Mouse (Mus musculus): ENCODE data around the gene Romo1. TPM values are rescaled to one million over a fixed set of nuclear protein-coding genes. Genes with fewer than 3 reads are reported as not detected.
"Not testable (repeated sequence)": the region's sequence is repeated elsewhere in the genome, so short reads cannot be mapped to it uniquely, and the experiment has no call there.

The Romo1 gene
- polyA plus RNA-seq (2015; fragmentation: Nextera tagmentation; extraction: Ambion mirVana), result 338 and 361 TPM in 2 replicates

GRCm38 (mm10) chr2:156143953-156144724 lies at the start of gene Romo1, which contains the start of gene Nfs1:
Gene Romo1, plus strand, starts transcription at chr2:156144039.
Gene Nfs1, minus strand, starts transcription at chr2:156144186.
- Histone ChIP-seq H3K36me3 (ENCODE audit: control insufficient read depth, insufficient read depth) (peaks cover 9% of the 10 kb centered on the region), H3K4me3 (ENCODE audit: low read length) (peak within 1 kb of the TSS; percentile 87), H3K27me3 (ENCODE audit: control insufficient read depth, insufficient read depth, low read length) (no peaks in the 10 kb centered on the region), H3K9me3 (replicated peaks; ENCODE audit: control insufficient read depth, low read length) (no peaks in the 10 kb centered on the region), H3K27ac (ENCODE audit: low read length) (peak within 1 kb of the TSS; percentile 96), H3K4me1 (ENCODE audit: control insufficient read depth, insufficient read depth, low read length) (peaks cover 9% of the 10 kb centered on the region; the same call in 1 of the 2 replicates), H3K9ac (ENCODE audit: low read length) (peak within 1 kb of the TSS; percentile 94), H3K4me2 (ENCODE audit: low read depth, low read length) (peak within 1 kb of the TSS; percentile 73)
- under 1% methylated on average over 70 of the region's 70 CpGs for WGBS
- ATAC-seq (replicated peaks; ENCODE audit: extremely low read depth, insufficient read depth, low FRiP score), result peak; percentile 96

- Histone ChIP-seq H3K9ac (ENCODE audit: low read length) (peak overlapping the region; percentile 98), H3K9me3 (replicated peaks; ENCODE audit: control insufficient read depth, low read length) (no peaks in the 10 kb centered on the region), H3K4me1 (ENCODE audit: control insufficient read depth, insufficient read depth, low read length) (peaks cover 13% of the 10 kb centered on the region), H3K36me3 (ENCODE audit: control insufficient read depth, insufficient read depth) (no peaks in the 10 kb centered on the region), H3K4me3 (ENCODE audit: low read length) (peak overlapping the region; percentile 96), H3K4me2 (ENCODE audit: low read depth, low read length) (peak overlapping the region; percentile 71), H3K27ac (ENCODE audit: low read length) (peak overlapping the region; percentile 93), H3K27me3 (ENCODE audit: control insufficient read depth, insufficient read depth, low read length) (no peaks in the 10 kb centered on the region)
- under 1% methylated on average over 16 of the region's 16 CpGs for WGBS
- ATAC-seq (replicated peaks; ENCODE audit: extremely low read depth, insufficient read depth, low FRiP score), result peak; percentile 59
These were observed 33.0 kb upstream of the Romo1 start for GRCm38 (mm10) chr2:156110627-156111357.

DNA sequence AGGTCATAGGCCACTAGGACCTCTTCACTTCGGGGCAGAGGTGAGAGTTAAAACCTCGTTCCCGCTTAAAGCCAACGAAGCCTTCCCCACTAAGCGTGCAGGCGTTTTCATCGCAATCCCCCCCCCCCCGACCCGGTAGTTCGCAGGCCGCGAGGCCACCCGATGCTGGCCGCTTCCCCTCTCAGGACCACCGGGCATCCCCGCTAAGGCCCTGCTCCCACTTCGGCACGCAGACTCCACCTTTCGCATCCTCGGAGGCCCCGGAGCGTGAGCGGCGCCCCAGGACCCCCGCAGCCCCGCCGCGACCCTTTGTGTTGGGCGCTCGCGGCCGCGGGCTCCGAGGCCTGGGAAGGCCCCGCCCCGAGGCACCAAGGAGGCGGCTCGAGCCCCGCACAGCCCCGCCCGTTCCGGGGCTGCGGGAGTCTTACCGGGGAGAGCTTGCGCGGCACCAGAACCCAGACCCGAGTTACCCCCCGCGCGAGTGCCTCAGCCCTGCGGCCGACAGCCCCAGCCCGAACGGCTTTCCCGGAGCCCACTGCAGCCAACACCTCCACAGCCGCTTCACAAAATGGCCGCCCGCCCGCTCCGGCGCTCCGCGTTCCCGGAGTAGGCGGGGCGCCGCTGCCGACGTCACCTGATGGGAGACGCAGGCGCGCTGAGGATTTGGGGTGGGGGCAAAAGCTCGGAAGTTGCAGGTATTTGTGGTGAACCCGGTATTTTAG lies 32.3 kb upstream of the Romo1 start, which contains the start of the genes Cpne1 and Rbm12:
Cpne1 (minus strand) TSS at position 608 of the 722 bp plus-strand sequence.
Rbm12 (minus strand) TSS at position 621 of the 722 bp plus-strand sequence.
- peak within 1 kb of the TSS; percentile 96 for H3K4me3 ChIP-seq (ENCODE audit: low read length)
- H3K27ac ChIP-seq (ENCODE audit: low read length), result peak within 1 kb of the TSS; percentile 93
- no peaks in the 10 kb centered on the region for H3K27me3 ChIP-seq (ENCODE audit: control insufficient read depth, insufficient read depth, low read length)
- H3K9me3 ChIP-seq (replicated peaks; ENCODE audit: control insufficient read depth, low read length), result no peaks in the 10 kb centered on the region
- H3K36me3 ChIP-seq (ENCODE audit: control insufficient read depth, insufficient read depth), result no peaks in the 10 kb centered on the region
- H3K4me1 ChIP-seq (ENCODE audit: control insufficient read depth, insufficient read depth, low read length), result peaks cover 13% of the 10 kb centered on the region
- peak within 1 kb of the TSS; percentile 71 for H3K4me2 ChIP-seq (ENCODE audit: low read depth, low read length)
- H3K9ac ChIP-seq (ENCODE audit: low read length), result peak within 1 kb of the TSS; percentile 98
- ATAC-seq (replicated peaks; ENCODE audit: extremely low read depth, insufficient read depth, low FRiP score), result peak; percentile 92
- under 1% methylated on average over 70 of the region's 74 CpGs for WGBS

GRCm38 (mm10) chr2:156112080-156112423 lies 31.8 kb upstream of the Romo1 start:
- WGBS, result 25% methylated on average over 5 of the region's 5 CpGs
- H3K36me3 ChIP-seq (ENCODE audit: control insufficient read depth, insufficient read depth); H3K27me3 ChIP-seq (ENCODE audit: control insufficient read depth, insufficient read depth, low read length); H3K9me3 ChIP-seq (replicated peaks; ENCODE audit: control insufficient read depth, low read length); ATAC-seq (replicated peaks; ENCODE audit: extremely low read depth, insufficient read depth, low FRiP score): not testable (repeated sequence)
- H3K4me2 ChIP-seq (ENCODE audit: low read depth, low read length), result peak overlapping the region; percentile 64
- H3K4me3 ChIP-seq (ENCODE audit: low read length), result peak overlapping the region; percentile 96
- H3K4me1 ChIP-seq (ENCODE audit: control insufficient read depth, insufficient read depth, low read length), result peaks cover 13% of the 10 kb centered on the region
- H3K27ac ChIP-seq (ENCODE audit: low read length), result peak overlapping the region; percentile 93
- peak overlapping the region; percentile 98 for H3K9ac ChIP-seq (ENCODE audit: low read length)

DNA sequence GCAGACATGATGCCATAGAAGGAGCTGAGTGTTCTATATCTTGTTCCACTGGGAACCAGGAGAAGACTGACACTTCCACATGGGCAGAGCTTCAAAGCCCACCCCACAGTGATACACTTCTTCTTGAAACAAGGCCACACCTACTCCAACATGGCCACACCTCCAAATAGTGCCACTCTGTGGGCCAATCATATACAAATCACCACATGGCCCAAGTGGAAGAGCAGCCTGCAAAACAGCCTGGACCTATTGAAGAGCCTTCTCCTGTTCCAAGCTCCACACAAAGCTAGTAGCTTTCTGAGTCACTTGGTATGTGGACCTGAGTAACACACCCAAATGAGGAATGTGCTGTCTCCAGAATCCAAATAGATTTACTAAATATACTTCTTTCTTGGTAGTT lies 24.3 kb upstream of the Romo1 start:
- Histone ChIP-seq H3K4me1 (ENCODE audit: control insufficient read depth, insufficient read depth, low read length) (no peaks in the 10 kb centered on the region), H3K36me3 (ENCODE audit: control insufficient read depth, insufficient read depth) (peaks cover 8% of the 10 kb centered on the region; the same call in 1 of the 2 replicates), H3K4me2 (ENCODE audit: low read depth, low read length) (no peak overlapping the region), H3K4me3 (ENCODE audit: low read length) (no peak overlapping the region), H3K27ac (ENCODE audit: low read length) (no peak overlapping the region), H3K9ac (ENCODE audit: low read length) (no peak overlapping the region), H3K9me3 (replicated peaks; ENCODE audit: control insufficient read depth, low read length) (peaks cover 3% of the 10 kb centered on the region), H3K27me3 (ENCODE audit: control insufficient read depth, insufficient read depth, low read length) (no peaks in the 10 kb centered on the region)
- ATAC-seq (replicated peaks; ENCODE audit: extremely low read depth, insufficient read depth, low FRiP score), result no peak

DNA sequence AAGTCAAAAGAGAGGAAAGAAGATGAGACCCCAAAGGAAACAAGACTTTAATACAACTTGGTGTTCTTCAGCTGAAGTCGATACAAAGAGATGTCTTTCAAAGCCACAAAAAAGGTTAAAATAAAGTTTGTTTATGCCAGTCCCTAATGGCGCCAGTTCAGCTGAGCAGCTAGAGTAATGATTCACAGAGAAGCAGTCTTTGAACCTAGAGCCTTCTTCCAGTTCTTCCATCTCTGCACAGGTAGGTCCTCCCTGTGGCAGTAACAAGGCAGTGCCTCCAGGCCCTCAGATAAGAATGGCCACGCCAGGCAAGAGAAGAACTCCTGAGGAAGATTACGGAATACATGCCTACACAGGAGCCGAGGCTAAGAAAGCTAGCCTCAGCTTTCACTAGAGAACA lies 20.1 kb upstream of the Romo1 start:
- Histone ChIP-seq H3K9me3 (replicated peaks; ENCODE audit: control insufficient read depth, low read length) (peaks cover 3% of the 10 kb centered on the region), H3K9ac (ENCODE audit: low read length) (no peak overlapping the region), H3K27me3 (ENCODE audit: control insufficient read depth, insufficient read depth, low read length) (no peaks in the 10 kb centered on the region), H3K36me3 (ENCODE audit: control insufficient read depth, insufficient read depth) (peaks cover 11% of the 10 kb centered on the region; the same call in 1 of the 2 replicates), H3K27ac (ENCODE audit: low read length) (no peak overlapping the region), H3K4me2 (ENCODE audit: low read depth, low read length) (no peak overlapping the region), H3K4me3 (ENCODE audit: low read length) (no peak overlapping the region), H3K4me1 (ENCODE audit: control insufficient read depth, insufficient read depth, low read length) (no peaks in the 10 kb centered on the region)
- WGBS, result 86% methylated on average over 5 of the region's 5 CpGs
- no peak for ATAC-seq (replicated peaks; ENCODE audit: extremely low read depth, insufficient read depth, low FRiP score)

- Histone ChIP-seq H3K27me3 (ENCODE audit: control insufficient read depth, insufficient read depth, low read length) (no peaks in the 10 kb centered on the region), H3K4me3 (ENCODE audit: low read length) (no peak within 1 kb of the TSS), H3K4me1 (ENCODE audit: control insufficient read depth, insufficient read depth, low read length) (no peaks in the 10 kb centered on the region), H3K9ac (ENCODE audit: low read length) (no peak within 1 kb of the TSS), H3K4me2 (ENCODE audit: low read depth, low read length) (no peak within 1 kb of the TSS), H3K36me3 (ENCODE audit: control insufficient read depth, insufficient read depth) (peaks cover 16% of the 10 kb centered on the region), H3K27ac (ENCODE audit: low read length) (no peak within 1 kb of the TSS), H3K9me3 (replicated peaks; ENCODE audit: control insufficient read depth, low read length) (no peaks in the 10 kb centered on the region)
- 92% methylated on average over 5 of the region's 5 CpGs for WGBS
- no peak for ATAC-seq (replicated peaks; ENCODE audit: extremely low read depth, insufficient read depth, low FRiP score)
These were observed 16.8 kb upstream of the Romo1 start, which contains the start of gene Gm28036 for GRCm38 (mm10) chr2:156126992-156127391. Gene Gm28036, minus strand, starts transcription at chr2:156127092.

- Histone ChIP-seq H3K9ac (ENCODE audit: low read length) (no peak overlapping the region), H3K36me3 (ENCODE audit: control insufficient read depth, insufficient read depth) (peaks cover 9% of the 10 kb centered on the region), H3K4me2 (ENCODE audit: low read depth, low read length) (no peak overlapping the region), H3K4me3 (ENCODE audit: low read length) (no peak overlapping the region), H3K9me3 (replicated peaks; ENCODE audit: control insufficient read depth, low read length) (no peaks in the 10 kb centered on the region), H3K27ac (ENCODE audit: low read length) (no peak overlapping the region), H3K27me3 (ENCODE audit: control insufficient read depth, insufficient read depth, low read length) (no peaks in the 10 kb centered on the region), H3K4me1 (ENCODE audit: control insufficient read depth, insufficient read depth, low read length) (no peaks in the 10 kb centered on the region)
- ATAC-seq (replicated peaks; ENCODE audit: extremely low read depth, insufficient read depth, low FRiP score), result no peak
- WGBS, result 73% methylated on average over 5 of the region's 5 CpGs
These were observed 9.7 kb upstream of the Romo1 start for GRCm38 (mm10) chr2:156134161-156134560.
